Comparison of ENCODE assay signal across 11 mouse cellular contexts in genomic region chr4:102913700-102914327, GRCm38 (mm10).
A peak's percentile ranks its signal among the peaks of the same experiment; 100 is the strongest.
DNase-seq lines count a peak whose midpoint lies in the region; ATAC-seq lines count a peak whose summit lies in the region.
"Had no signal": no experiment of that assay in that cellular context is flagged by ENCODE, and none has a peak within 500 bp of the region (broad histone marks: within the 10 kb centered on the region; RNA-seq: fewer than 3 reads in every experiment).

No protein-coding gene starts in this region.

- H3K36me3 ChIP-seq in midbrain, embryonic 14.5 days (ENCODE audit: control insufficient read depth, insufficient read depth, low read length): peaks cover 11% of the 10 kb centered on the region; the same call in 1 of the 2 replicates
- H3K36me3 ChIP-seq in midbrain, embryonic 10.5 days: no peaks in the 10 kb centered on the region
- H3K36me3 ChIP-seq: liver, embryonic 15.5 days had no signal

- H3K4me2 ChIP-seq in midbrain, embryonic 14.5 days (ENCODE audit: low read length): no peak overlapping the region
- H3K4me2 ChIP-seq: liver, embryonic 15.5 days had no signal

- no peaks in the 10 kb centered on the region for H3K4me1 ChIP-seq in midbrain, embryonic 14.5 days (ENCODE audit: control insufficient read depth, insufficient read depth, low read length)
- H3K4me1 ChIP-seq in midbrain, embryonic 10.5 days: no peaks in the 10 kb centered on the region
- H3K4me1 ChIP-seq: liver, embryonic 15.5 days had no signal

- DNase-seq in heart, adult 11 months: peak; percentile 59
- DNase-seq in heart, postnatal 14 days: no peak
- peak; percentile 8 for DNase-seq in midbrain, embryonic 14.5 days
- DNase-seq in midbrain, embryonic 10.5 days (ENCODE audit: low spot score): no peak
- peak; percentile 12 to 21 for DNase-seq in thymus, postnatal 36 days
- no peak for DNase-seq in urinary bladder, postnatal 14 days (ENCODE audit: low spot score)
- DNase-seq in left cerebral cortex, postnatal 36 days (ENCODE audit: low spot score in 2 of 2): no peak
- DNase-seq: gastrocnemius, postnatal 25 days had no signal

- no peak overlapping the region for H3K9ac ChIP-seq in midbrain, embryonic 14.5 days (replicated peaks; ENCODE audit: low read length)
- H3K9ac ChIP-seq: liver, embryonic 15.5 days had no signal

- H3K27ac ChIP-seq in midbrain, embryonic 14.5 days (replicated peaks; ENCODE audit: low read depth, low read length): no peak overlapping the region
- H3K27ac ChIP-seq in midbrain, embryonic 10.5 days (replicated peaks): no peak overlapping the region
- H3K27ac ChIP-seq: liver, embryonic 15.5 days had no signal

- no peak for ATAC-seq in midbrain, embryonic 14.5 days (ENCODE audit: low FRiP score, low TSS enrichment)
- ATAC-seq in hematopoietic stem cell, adult 5-6 weeks (replicated peaks in 1 of 2; ENCODE audit: insufficient read depth in 1 of 2, low FRiP score in 2 of 2, low TSS enrichment in 1 of 2, low read depth in 1 of 2, poor library complexity in 2 of 2, severe bottlenecking in 2 of 2): peak; percentile 48 to 59; a peak in 3 of 4 replicates

- intact Hi-C loops in heart, postnatal 14 days (cut with DNase I): no loop called here
- intact Hi-C loops in left cerebral cortex, postnatal 36 days (cut with DNase I): loop anchor here (5.0 kb wide), 1 partner anchor 152 kb away; no protein-coding TSS in a partner anchor

- no peaks in the 10 kb centered on the region for H3K9me3 ChIP-seq in midbrain, embryonic 14.5 days (ENCODE audit: control insufficient read depth, low read length)
- H3K9me3 ChIP-seq in midbrain, embryonic 10.5 days (replicated peaks): no peaks in the 10 kb centered on the region
- H3K9me3 ChIP-seq: liver, embryonic 15.5 days had no signal

- no peak overlapping the region for H3K4me3 ChIP-seq in midbrain, embryonic 14.5 days (replicated peaks; ENCODE audit: low read depth, low read length)
- H3K4me3 ChIP-seq in midbrain, embryonic 10.5 days: no peak overlapping the region
- H3K4me3 ChIP-seq: erythroblast, embryonic 14.5 days; liver, embryonic 15.5 days had no signal

- H3K27me3 ChIP-seq in midbrain, embryonic 14.5 days (ENCODE audit: control insufficient read depth, insufficient read depth, low read length): no peaks in the 10 kb centered on the region
- no peaks in the 10 kb centered on the region for H3K27me3 ChIP-seq in midbrain, embryonic 10.5 days (ENCODE audit: low read depth, poor library complexity, severe bottlenecking)
- H3K27me3 ChIP-seq: liver, embryonic 15.5 days had no signal

- WGBS in midbrain, embryonic 14.5 days: 75% methylated on average over 5 of the region's 5 CpGs
- WGBS in midbrain, embryonic 10.5 days: 73% methylated on average over 5 of the region's 5 CpGs

Comparison
In these comparisons a context has a peak if more than half of its experiments do, and no peak if none do; other contexts are left out.
1. DNase-seq: peak in heart, adult 11 months (single experiment), midbrain, embryonic 14.5 days (single experiment) and thymus, postnatal 36 days (2 of 2); none in heart, postnatal 14 days (0 of 2), midbrain, embryonic 10.5 days (single experiment), urinary bladder, postnatal 14 days (single experiment) and left cerebral cortex, postnatal 36 days (0 of 2).